Mouse (Mus musculus) midbrain, embryonic 12.5 days (tissue): ENCODE measurements around the gene Cyp2t4. TPM values are rescaled to one million over a fixed set of nuclear protein-coding genes. Genes with fewer than 3 reads are reported as not detected.

Experiments
- ATAC-seq: fragments of 200-750 bp; cut with Nextera tagmentation; 2 replicates; pipeline ENCODE4 v1.8.0; 2017; ENCODE audit warnings: low read depth, moderate TSS enrichment, moderate library complexity; ENCODE audit not compliant: low FRiP score
- H3K27ac ChIP-seq: fragments of 300-500 bp; sonication (generic); replicated peaks from 2 replicates; pipeline ENCODE4 v1.5.1; 2016; ENCODE audit warnings: mild to moderate bottlenecking
- H3K27me3 ChIP-seq: fragments of 300-500 bp; sonication (generic); 2 replicates; pipeline ENCODE4 v1.6.1; 2016; ENCODE audit warnings: mild to moderate bottlenecking
- H3K36me3 ChIP-seq: fragments of 300-500 bp; sonication (generic); 2 replicates; pipeline ENCODE4 v1.6.1; 2016
- H3K4me1 ChIP-seq: fragments of 300-500 bp; sonication (generic); 2 replicates; pipeline ENCODE4 v1.6.1; 2016
- H3K4me2 ChIP-seq: fragments of 300-500 bp; sonication (generic); replicated peaks from 2 replicates; pipeline ENCODE4 v1.6.1; 2016; ENCODE audit warnings: mild to moderate bottlenecking, moderate library complexity
- H3K4me3 ChIP-seq: fragments of 300-500 bp; sonication (generic); 2 replicates; pipeline ENCODE4 v1.5.1; 2016; ENCODE audit warnings: mild to moderate bottlenecking
- H3K9ac ChIP-seq: fragments of 300-500 bp; sonication (generic); replicated peaks from 2 replicates; pipeline ENCODE4 v1.6.1; 2016; ENCODE audit warnings: mild to moderate bottlenecking, moderate library complexity
- H3K9me3 ChIP-seq: fragments of 300-500 bp; sonication (generic); 2 replicates; pipeline ENCODE4 v1.6.1; 2016; ENCODE audit warnings: mild to moderate bottlenecking
- WGBS: fragments of 180-500 bp; shearing (Covaris S2); methylation state at CpG from one replicate; pipeline ENCODE4 v1.1.7; 2016; 5-methylcytosine and 5-hydroxymethylcytosine counted together
- microRNA counts: library from miRNA; unstranded; fragments of <30 nt; microRNA quantifications from one replicate; lab custom pipeline; 2017
- microRNA-seq: library from miRNA; unstranded; fragments of <30 nt; microRNA quantifications from one replicate; pipeline ENCODE4, GENCODE M21; 2017
- polyA plus RNA-seq: library from polyadenylated mRNA; unstranded; fragments of >200 nt; fragmentation: Nextera tagmentation; extraction: Ambion mirVana; gene quantifications from 2 replicates; pipeline ENCODE4 v1.2.1, GENCODE M21; 2016

The Cyp2t4 gene
- polyA plus RNA-seq, 1 experiment from 2014 or later = 0.18 TPM

DNA sequence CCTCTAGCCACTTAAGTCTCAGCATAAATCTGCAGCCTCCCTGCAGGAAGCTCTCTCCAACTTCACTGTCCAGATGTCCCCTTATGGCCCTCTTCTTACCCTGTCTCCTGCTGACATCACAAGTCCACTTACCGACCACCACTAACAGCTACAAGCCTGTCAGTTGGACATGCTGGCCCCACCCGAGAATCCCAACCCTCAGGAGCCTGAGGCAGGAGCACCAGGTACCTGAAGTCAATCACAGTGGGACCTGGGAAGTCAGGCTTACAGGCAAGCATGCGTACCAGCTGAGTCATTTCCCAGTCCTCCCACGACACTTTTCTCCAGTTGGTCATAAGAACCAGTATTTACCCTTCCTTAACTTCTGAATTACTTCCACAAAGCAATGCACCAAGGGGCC, 40.2 kb downstream of the Cyp2t4 start:
- Histone ChIP-seq H3K9me3 (0 out of 2 replicates have a peak, but pooled peaks cover 3% of the 10 kb centered on the region), H3K27ac (no peak overlapping the region), H3K4me3 (no peak overlapping the region), H3K4me2 (peak overlapping the region; percentile 25), H3K27me3 (no peaks in the 10 kb centered on the region), H3K9ac (no peak overlapping the region; the same call in 1 of the 2 replicates), H3K4me1 (peaks cover 24% of the 10 kb centered on the region), H3K36me3 (peaks cover 53% of the 10 kb centered on the region)
- no peak for ATAC-seq
- 93% methylated on average over 4 of the region's 4 CpGs for whole genome bisulfite sequencing

DNA sequence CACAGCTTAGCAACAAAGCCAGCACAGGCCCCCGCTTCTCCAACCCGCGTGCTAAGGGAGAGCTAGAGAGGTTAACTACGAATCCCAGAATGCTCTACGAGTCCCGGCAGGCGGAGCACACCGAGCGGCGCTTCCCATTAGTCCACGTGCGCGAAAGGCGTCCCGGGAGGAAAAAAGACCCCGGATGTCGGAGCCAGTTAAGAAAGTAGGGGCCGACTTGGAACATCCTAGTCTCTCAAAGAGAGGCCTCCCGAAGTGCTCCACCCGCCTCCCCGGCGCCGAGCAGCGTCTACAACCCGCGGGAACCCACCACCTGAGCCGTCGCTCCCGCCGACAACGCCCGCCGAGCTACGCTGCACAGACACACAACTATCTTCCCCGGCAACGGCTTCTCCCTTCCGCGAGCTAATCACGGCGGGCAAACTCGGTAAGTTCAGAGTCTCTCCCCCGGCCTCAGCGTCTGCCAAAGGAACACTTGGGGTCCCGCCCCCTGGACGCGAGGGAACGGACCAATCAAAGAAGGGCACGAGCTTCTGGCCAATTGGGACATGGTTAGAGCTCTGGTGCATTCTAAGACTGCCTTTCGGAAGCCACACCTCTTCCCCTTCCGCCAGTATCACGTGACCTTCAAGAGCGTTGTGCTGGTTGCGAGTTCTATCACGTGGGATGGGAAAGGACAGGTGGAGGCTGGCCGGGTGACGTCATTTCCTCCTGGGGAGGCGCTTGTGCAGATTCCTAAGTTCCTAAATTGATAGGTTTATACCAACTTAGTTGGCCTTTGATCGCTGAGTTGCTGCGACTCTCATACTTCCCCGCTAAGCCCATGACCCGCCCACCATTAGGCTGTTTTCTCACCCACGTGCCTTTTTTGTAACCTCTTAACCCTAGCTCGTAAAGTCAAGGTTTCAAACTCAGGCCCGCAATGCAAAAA, 42.4 kb downstream of the Cyp2t4 start, which contains the start of the genes BC024978 and Snrpa:
Gene BC024978, plus strand, starts transcription at position 101 of the 931 bp plus-strand sequence.
Gene Snrpa, minus strand, starts transcription at position 591 of the 931 bp plus-strand sequence.
- H3K36me3 ChIP-seq = peaks cover 36% of the 10 kb centered on the region
- ATAC-seq = peak; percentile 99
- 0 out of 2 replicates have a peak, but pooled peaks cover under 1% of the 10 kb centered on the region for H3K9me3 ChIP-seq
- peak within 1 kb of the TSS; percentile 97 for H3K27ac ChIP-seq
- H3K27me3 ChIP-seq = no peaks in the 10 kb centered on the region
- peak within 1 kb of the TSS; percentile 88 for H3K9ac ChIP-seq
- peak within 1 kb of the TSS; percentile 89 for H3K4me3 ChIP-seq
- H3K4me1 ChIP-seq = peaks cover 24% of the 10 kb centered on the region
- H3K4me2 ChIP-seq = peak within 1 kb of the TSS; percentile 93
- 1% methylated on average over 64 of the region's 64 CpGs for WGBS

DNA sequence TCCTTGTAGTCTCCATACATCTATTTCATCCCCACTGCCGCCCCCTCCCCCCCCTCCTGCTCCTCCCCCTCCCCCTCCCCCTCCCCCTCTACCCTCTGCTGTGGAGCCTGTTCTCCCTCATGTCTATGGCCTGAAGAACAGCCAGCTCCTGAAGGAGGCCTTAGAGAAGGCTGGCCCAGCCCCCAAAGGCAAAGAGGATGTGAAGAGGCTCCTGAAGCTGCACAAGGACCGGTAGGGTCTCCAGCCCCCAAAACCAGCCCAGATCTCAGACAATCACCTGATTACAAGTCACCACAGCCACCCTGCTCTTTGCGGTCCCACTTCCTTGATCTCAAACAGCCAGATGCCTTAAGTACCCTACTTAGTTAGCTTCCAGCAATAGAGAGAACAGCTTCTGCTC, 43.6 kb downstream of the Cyp2t4 start:
- Histone ChIP-seq H3K4me1 (peaks cover 24% of the 10 kb centered on the region), H3K9me3 (no peaks in the 10 kb centered on the region), H3K9ac (no peak overlapping the region), H3K4me3 (no peak overlapping the region), H3K36me3 (peaks cover 27% of the 10 kb centered on the region), H3K4me2 (no peak overlapping the region), H3K27ac (no peak overlapping the region), H3K27me3 (no peaks in the 10 kb centered on the region)
- ATAC-seq = no peak
- 89% methylated on average over 3 of the region's 3 CpGs for WGBS

DNA sequence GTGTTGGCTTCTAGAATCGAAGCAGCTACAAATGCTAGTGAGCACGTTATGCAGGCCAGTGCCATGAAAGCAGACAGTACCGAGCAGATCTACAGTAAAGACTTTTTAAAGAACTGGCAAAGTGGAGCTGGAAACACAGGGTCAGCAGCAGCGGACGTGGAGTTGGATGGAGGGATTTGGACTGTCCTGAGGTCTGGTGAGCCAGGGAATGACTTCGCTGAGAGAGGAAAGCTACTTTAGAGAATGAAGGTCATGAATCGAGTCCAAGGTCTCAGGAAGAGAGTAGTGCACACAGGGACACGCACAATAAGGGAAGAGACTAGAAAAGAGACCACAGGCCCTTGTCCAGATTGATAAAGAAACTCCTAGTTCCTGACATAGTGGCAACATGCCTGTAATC, 44.1 kb downstream of the Cyp2t4 start:
- no peaks in the 10 kb centered on the region for H3K9me3 ChIP-seq
- ATAC-seq = no peak
- no peak overlapping the region for H3K27ac ChIP-seq
- H3K4me1 ChIP-seq = peaks cover 24% of the 10 kb centered on the region
- H3K4me3 ChIP-seq = no peak overlapping the region
- 89% methylated on average over 8 of the region's 8 CpGs for WGBS
- no peaks in the 10 kb centered on the region for H3K27me3 ChIP-seq
- no peak overlapping the region for H3K4me2 ChIP-seq
- peaks cover 26% of the 10 kb centered on the region for H3K36me3 ChIP-seq
- H3K9ac ChIP-seq = no peak overlapping the region

DNA sequence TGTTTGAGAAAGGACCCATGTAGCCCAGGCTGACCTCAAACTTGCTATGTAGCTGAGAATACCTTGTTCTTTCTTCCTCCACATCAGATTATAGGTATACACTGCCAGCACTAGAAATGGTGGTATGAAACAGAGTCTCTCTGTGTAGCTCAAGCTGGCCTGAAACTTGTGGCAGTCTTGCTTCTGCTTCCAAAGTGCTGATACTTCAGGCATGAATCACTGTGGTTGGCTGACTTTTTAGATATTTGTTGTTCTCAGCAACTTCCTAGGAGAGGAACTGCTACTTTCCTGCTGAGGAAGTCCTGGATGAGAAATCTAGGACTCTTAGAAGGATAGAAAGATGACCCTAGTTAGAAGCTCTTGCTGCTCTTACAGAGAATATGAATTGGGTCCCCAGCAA, 44.8 kb downstream of the Cyp2t4 start:
- no peak overlapping the region for H3K9ac ChIP-seq
- H3K4me1 ChIP-seq = peaks cover 22% of the 10 kb centered on the region
- H3K4me3 ChIP-seq = no peak overlapping the region
- no peaks in the 10 kb centered on the region for H3K9me3 ChIP-seq
- no peak overlapping the region for H3K4me2 ChIP-seq
- no peak overlapping the region for H3K27ac ChIP-seq
- no peak for ATAC-seq
- peaks cover 26% of the 10 kb centered on the region for H3K36me3 ChIP-seq
- H3K27me3 ChIP-seq = no peaks in the 10 kb centered on the region

DNA sequence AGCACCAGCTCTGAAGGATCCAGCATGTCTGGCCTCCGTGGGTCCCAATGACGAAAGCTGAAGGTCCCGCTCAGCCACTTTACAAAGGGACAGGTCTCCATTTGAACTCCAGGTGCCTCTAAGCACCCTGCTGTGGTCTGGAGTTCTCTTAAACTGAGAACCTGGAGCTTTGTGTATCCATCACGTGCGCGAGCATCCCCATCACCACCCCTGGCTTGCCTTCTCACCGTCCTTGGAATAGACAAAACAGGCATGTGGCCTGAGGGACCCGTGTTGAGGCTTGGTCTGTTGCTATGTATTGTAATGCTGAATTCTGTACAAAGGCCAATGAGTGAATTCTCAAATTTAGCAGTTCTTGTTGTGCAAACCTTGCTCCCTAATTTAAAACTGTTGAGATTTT, 45.3 kb downstream of the Cyp2t4 start:
- peaks cover 18% of the 10 kb centered on the region for H3K4me1 ChIP-seq
- no peaks in the 10 kb centered on the region for H3K27me3 ChIP-seq
- H3K9me3 ChIP-seq = no peaks in the 10 kb centered on the region
- H3K27ac ChIP-seq = no peak overlapping the region
- peaks cover 25% of the 10 kb centered on the region for H3K36me3 ChIP-seq
- no peak for ATAC-seq
- H3K4me2 ChIP-seq = no peak overlapping the region
- WGBS = 93% methylated on average over 8 of the region's 8 CpGs
- H3K4me3 ChIP-seq = no peak overlapping the region
- no peak overlapping the region for H3K9ac ChIP-seq

DNA sequence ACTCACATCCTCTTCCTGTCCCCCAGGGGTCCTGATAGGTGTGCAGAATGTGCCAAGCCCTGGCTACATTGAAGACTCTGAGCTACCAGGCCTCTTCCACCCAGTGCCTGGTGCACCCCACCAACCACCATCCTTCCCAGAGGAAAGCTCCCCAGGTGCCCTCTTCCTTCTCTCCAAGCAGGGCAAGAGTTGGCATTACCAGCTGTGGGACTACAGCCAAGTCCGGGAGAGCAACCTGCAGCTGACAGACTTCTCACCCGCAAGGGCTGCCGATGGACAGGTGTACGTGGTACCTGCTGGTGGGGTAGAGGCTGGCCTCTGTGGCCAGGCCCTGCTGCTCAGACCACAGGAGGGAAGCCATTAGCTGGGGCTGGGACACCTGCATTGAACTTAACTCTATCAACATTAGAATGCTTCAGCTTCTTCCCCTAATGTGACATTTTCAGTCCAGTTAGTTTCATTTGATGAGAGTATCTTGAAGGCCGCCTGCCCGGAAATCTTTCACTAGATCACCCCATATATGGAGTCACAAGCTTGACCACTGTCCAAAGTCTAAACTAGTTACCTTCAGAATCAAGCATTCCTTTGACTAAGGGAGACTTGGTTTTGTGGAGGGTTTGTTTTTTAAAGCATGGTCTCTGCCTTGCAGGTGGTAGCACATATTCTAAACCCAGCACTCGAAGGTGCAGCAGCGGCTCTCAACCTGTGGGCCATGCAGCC, 50.4 kb downstream of the Cyp2t4 start:
- no peak overlapping the region for H3K4me2 ChIP-seq
- 94% methylated on average over 8 of the region's 8 CpGs for WGBS
- no peaks in the 10 kb centered on the region for H3K27me3 ChIP-seq
- no peaks in the 10 kb centered on the region for H3K4me1 ChIP-seq
- peaks cover 54% of the 10 kb centered on the region for H3K36me3 ChIP-seq
- no peak overlapping the region for H3K4me3 ChIP-seq
- H3K27ac ChIP-seq = no peak overlapping the region
- H3K9me3 ChIP-seq = no peaks in the 10 kb centered on the region
- no peak overlapping the region for H3K9ac ChIP-seq
- ATAC-seq = no peak

MicroRNAs encoded within 50 kb of the gene (microRNA counts, 519-probe panel; counts per million panel counts)
- not detected for microRNA mmu-miR-1191 (lab: Ali Mortazavi, UCI)

Small RNAs within 50 kb of the gene (microRNA-seq; reads per million reads assigned to microRNA genes)
- 11.4 reads per million, percentile 28 among the genes with 10 or more reads in this experiment for gene Mir1191
- 0.93 reads per million for gene Mir3101

Other genes with a start within 250 kb of the Cyp2t4 start
- gene Cyp2a22, start 214.3 kb upstream of the Cyp2t4 start, polyA plus RNA-seq = not detected in 2 replicates
- not detected in 2 replicates for gene Cyp2a12, start 124.6 kb upstream of the Cyp2t4 start, polyA plus RNA-seq
- gene Cyp2f2, start 33.8 kb upstream of the Cyp2t4 start, polyA plus RNA-seq = not detected in 2 replicates
- 94.2 and 100 TPM in 2 replicates for gene Egln2, start 13.1 kb downstream of the Cyp2t4 start, polyA plus RNA-seq
- gene Rab4b, start 25.2 kb downstream of the Cyp2t4 start, polyA plus RNA-seq = 82.9 and 83.0 TPM in 2 replicates
- 0.59 TPM in 1 of 2 replicates, not detected in the other for gene Gm21983, start 27.4 kb downstream of the Cyp2t4 start, polyA plus RNA-seq
- 5.1 and 11.1 TPM in 2 replicates for gene Mia, start 27.4 kb downstream of the Cyp2t4 start, polyA plus RNA-seq
- gene BC024978, start 42.1 kb downstream of the Cyp2t4 start, polyA plus RNA-seq = 3.9 and 4.5 TPM in 2 replicates
- gene Snrpa, start 42.6 kb downstream of the Cyp2t4 start, polyA plus RNA-seq = 277 and 286 TPM in 2 replicates
- gene Itpkc, start 74.9 kb downstream of the Cyp2t4 start, polyA plus RNA-seq = 8.7 and 10.2 TPM in 2 replicates
- 22.1 and 22.9 TPM in 2 replicates for gene Coq8b, start 79.3 kb downstream of the Cyp2t4 start, polyA plus RNA-seq
- gene Numbl, start 104.7 kb downstream of the Cyp2t4 start, polyA plus RNA-seq = 59.8 and 61.2 TPM in 2 replicates
- 10.1 and 10.2 TPM in 2 replicates for gene Ltbp4, start 184.0 kb downstream of the Cyp2t4 start, polyA plus RNA-seq
- gene Shkbp1, start 202.3 kb downstream of the Cyp2t4 start, polyA plus RNA-seq = 77.3 and 78.1 TPM in 2 replicates
- gene Gm20479, start 203.7 kb downstream of the Cyp2t4 start, polyA plus RNA-seq = 0.87 TPM in 1 of 2 replicates, not detected in the other